Mouse (Mus musculus): ENCODE measurements around the gene Ier5. TPM values are rescaled to one million over a fixed set of nuclear protein-coding genes. Genes with fewer than 3 reads are reported as not detected.

The Ier5 gene
- total RNA-seq, 4 experiments from 2014 or later, result 29.8 to 32.4 (median 31.2) TPM

DNA sequence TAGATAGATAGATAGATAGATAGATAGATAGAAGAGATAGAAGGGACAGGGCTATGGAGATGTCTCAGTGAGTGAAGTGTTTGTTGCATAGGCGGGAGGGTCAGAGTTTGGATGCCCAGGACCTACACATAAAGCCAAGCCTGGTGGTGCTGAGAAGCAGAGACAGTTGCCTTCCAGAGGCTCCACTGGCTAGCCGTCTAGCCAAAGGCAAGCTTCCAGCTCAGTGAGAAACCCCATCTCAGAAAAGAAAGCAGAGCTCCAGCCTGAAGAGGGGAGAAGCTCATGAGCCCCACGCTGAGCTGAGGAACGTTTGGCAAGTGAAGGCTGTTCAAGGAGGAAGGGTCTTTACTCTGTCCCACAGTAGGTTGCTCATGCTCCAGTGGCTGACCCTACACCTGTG lies 3.2 kb upstream of the Ier5 start:
- DNase-seq (ENCODE audit: low spot score in 2 of 2), result no peak

DNA sequence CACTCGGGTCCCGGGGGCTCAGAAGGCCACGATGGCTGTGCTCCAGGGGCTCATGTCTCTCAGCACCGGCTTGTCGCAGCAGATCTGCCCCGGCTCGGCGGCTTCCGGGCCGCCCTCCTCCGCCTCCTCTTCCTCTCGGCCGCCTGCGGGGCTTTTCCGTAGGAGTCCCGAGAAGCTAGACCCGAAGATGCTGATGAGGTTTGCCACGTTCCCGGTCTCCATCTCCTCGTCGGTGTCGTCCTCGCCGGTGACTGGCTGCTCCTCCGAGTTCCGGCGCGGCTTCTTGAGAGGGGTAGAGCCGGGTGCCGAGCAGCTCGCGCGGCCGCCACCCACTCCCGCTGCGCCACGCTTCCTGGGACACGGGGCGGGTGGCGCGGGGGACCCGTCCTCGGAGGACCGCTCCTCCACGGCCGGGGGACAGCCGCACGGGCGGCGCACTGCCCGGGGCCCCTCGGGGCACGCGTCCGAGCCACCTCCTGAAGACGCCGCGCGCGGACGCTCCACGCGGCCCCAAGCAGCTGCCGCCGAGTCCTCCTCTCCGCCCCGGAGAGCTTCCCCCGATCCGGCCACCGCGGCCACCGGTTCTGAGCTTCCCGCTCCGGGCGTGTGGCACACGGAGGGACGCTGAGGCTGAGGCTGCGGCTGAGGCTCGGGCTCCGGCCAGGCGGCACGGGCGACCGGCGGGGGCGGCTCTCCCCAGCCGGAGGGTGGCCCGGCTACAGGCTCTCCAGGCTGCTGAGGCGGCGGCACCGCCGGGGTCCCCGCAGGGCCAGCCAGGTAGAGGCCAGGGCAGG lies 753 bp downstream of the Ier5 start:
- DNase-seq (ENCODE audit: low spot score in 2 of 2), result peak; percentile 54 to 55

DNA sequence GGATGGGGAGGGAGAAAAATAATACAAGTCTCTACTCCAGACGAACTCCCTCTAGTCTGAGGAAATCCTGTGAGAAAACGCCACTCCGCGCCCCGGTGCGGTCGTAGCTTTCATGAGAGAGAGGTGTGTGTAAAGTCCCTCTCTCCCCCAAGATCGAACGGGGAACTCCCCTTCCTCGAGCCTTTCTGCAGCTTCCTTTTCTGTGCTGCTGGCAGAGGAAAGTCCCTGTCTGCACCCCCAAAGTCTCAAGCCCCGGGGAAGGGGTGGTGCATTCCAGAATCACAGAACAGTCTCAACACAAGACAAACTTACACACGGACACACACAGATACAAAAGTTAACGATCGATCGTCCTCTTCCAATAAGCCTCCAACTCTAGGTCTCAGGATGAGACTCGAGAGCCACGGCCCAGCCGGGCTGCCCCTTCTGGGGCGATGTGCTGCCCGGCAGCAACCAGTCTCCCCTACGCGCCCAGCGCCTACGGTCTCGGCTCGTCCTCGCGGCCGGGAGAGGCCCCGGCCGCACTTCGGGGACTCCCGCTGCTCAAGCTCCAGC lies 1.4 kb downstream of the Ier5 start:
- DNase-seq (ENCODE audit: low spot score in 2 of 2), result no peak

DNA sequence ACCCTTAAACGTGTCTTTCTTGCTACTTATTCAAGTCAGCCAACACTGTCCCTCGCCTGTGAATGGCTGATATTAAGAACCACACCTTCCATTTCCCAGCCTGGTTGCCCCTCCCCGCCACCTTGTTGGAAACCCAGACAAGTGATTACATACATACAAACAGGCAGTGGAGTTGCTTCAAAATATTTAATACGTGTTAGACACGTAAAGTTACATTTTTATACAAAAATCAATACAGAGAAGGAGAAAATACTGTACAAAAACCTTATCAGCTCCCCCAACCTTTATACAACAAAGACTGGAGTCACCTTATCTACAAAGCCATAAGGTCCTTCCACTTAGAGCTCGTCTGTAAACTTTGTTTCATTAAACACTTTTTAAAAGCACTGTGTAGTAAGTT lies 2.1 kb downstream of the Ier5 start:
- DNase-seq (ENCODE audit: low spot score in 2 of 2), result no peak

DNA sequence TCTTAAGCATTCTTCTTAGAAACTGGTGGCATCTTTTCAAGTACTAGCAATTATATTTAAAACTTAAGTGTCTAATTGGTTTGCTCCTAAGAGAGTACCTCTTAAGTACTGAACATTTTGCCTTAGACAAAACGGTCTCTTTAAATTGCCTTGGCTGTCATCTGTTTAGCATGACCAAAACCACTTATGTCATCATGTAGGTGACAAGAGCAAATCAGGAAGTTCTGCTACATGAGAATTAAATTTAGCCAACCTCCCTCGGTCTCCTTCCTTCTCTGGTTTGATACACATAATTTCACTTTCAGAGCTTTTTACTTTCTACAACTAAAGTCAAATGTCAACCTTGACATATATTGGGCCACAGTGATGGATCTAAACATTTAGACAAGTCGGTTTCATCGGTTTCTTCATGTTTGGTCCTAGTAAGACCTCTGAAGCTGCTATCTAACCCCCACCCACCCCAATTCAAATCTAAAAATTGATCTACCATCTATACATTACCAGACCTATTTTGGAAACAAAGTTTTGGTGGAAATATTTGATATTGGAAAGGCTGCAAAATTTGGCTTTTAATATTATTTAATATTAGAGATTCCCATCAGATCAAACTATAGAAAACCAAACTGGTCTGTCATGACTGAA lies 2.7 kb downstream of the Ier5 start:
- no peak for DNase-seq (ENCODE audit: low spot score in 2 of 2)

DNA sequence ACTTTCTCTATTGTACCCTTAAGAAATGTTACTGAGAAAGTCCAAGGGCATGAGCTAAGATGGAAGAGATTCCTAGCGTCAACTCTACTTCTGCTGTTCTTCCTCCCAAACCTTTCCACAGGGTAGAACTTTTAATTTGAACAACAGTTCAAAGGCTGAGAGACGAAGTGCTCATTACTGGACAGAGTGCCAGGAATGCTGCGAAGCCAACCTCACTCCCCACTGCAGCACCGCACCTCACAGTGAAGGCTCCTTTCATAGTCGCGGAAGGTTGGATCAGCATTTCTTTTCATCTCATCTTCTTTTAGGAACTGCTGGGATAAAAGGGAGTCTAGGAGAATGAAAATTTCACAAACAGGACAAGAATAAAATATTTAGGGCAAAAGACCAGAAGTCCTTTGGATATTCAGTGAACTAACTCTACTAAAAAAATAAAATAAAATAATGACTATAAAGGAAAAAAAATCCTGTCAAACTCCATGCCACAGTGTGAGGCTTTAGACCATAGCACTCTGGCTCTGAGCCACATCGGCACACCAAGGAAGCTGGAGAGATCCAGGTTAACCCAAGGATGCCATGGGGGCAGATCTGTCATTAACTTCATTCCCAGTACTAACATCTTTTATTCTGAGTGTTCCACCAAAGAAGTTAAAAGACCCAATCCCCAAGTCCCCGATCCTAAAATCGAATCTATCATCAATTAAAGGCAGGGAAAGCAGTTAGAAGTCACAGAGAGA lies 5.3 kb downstream of the Ier5 start:
- no peak for DNase-seq (ENCODE audit: low spot score in 2 of 2)

DNA sequence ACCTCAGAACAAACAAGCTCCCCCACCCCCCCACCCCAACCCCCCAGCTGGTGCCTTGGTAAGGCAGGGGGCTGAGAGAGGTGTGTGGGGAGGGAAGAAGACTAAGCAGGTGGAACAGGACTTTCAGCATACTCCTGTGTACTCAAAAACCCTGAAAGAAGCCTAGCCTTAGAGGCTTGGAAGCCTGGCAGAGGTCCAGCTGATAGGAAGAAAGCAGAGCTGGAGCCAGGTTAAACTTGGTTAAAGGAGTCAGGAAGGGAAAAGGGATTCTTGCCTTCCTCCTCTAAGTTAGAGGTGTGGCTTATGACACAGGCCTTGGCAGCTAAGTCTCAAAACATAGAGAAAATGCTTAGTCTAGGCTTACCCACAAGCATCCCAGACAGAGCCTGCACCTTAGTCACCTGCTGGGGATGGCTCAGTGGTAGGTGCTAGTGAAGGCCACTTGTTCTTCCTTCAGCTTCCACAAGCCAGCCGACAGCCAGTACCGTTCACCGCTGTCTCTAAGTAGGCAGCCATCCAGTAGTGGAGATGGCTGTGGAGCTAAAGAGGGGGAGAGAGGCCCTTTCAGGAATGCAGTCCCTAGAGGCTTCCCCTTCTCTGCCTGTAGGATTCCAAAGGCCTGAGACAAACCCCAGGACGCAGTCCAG lies 6.2 kb downstream of the Ier5 start:
- no peak for DNase-seq (ENCODE audit: low spot score in 2 of 2)

DNA sequence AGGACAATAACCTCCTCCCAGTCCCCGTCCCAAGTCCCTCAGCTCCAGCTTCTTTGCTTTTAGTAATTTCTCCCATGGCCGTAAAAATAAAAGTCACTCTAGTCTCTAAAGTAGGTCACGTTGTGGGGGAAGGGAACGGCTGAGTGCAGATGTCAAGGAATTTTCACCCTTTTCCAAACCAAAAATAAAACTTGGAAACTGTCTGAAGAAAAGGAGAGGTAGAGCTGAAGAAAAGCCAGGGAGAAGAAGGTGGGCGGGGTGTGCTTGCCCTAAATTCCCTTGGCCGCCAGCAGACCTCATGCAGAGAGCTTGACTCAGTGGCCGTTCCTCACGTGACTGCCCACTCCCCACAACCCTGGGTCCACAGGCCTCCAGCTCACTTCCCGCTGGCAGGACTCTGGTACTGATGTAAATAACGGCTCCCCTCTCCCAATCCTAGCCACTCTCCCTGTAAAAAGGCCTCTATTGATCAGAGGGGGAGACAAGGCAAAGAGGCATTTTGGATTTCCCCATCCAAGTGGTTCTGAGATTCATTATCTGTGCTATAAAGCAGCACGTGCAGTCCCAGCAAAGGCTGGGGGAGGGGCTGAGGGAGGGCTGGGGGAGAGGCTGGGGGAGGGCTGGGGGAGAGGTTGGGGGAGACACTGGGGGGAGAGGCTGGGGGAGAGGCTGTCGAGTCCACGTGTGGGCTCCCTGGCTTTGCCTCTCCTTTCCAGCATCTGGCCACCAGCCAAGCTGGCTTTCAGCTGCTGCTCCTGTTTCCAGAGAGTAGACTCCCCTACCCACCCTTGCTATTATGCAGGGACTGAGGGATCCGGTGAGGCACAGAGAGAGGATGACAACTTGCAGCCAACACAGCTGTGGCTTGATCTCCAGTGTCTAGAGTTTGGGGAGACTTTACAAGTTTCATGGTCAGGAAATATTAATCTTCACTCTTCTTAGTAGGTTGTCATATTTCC lies 7.3 kb downstream of the Ier5 start:
- DNase-seq (ENCODE audit: low spot score in 2 of 2), result peak; percentile 51

DNA sequence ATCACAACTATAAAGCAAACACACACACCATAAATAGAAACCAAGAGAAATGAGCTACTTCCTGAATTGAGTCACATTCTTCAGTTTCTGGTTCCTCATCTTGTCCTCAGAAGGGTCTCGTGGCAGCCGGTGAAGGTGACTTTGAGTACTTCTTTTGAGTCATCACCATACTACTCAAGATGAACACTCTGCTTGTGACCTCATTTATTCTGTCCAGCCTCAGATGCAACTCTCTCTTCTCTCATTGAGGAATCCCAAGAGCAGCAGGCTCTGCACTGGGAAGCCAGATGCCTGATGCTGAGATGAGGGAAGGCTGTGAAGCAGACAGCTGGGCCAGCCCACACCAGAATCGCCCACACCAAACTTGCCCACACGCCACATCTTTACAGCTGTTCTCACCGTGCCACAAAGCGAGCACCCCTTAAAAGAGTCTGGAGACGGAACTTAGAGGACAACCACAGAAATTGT lies 8.0 kb downstream of the Ier5 start:
- peak in 1 of 2 experiments; percentile 29 for DNase-seq (ENCODE audit: low spot score in 2 of 2)

DNA sequence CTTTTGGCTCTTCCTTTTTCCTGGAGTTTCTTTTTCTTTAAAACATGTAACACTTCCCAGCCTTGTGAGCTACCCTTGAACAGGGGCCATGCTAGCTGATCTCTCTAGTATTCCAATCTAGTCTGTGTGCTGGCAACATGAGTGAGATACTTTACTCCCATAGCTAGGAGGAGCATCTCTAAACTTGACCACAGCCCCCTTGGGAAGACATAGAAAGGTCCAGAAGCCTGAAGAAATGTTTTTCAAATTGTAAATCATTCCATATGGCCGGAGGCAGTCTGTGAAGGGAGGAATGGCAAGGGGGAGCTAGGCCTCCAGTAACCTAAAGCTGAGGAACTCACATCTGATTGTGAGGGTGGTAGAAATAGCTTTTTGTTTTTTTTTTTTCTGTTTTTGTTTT lies 8.7 kb downstream of the Ier5 start:
- DNase-seq (ENCODE audit: low spot score in 2 of 2), result no peak

DNA sequence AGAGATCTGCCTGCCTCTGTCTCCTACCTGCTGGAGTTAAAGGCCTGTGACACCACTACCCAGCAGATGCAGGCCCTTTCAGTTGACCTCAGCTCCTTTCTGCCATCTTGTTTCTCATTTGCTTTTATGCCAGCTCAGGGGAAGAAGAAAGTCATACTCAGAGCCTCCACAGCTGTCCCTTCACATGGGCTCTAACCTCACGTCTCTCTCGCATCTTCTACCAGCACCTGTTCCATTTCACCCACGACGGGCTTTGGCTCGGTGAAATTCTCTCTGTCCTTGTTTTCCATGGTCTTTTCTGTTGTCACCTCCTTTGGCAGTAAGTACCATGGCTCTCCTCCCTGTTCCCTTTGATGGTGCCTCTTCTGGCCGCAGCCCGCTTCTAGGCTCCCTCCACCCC lies 9.1 kb downstream of the Ier5 start:
- no peak for DNase-seq (ENCODE audit: low spot score in 2 of 2)

DNA sequence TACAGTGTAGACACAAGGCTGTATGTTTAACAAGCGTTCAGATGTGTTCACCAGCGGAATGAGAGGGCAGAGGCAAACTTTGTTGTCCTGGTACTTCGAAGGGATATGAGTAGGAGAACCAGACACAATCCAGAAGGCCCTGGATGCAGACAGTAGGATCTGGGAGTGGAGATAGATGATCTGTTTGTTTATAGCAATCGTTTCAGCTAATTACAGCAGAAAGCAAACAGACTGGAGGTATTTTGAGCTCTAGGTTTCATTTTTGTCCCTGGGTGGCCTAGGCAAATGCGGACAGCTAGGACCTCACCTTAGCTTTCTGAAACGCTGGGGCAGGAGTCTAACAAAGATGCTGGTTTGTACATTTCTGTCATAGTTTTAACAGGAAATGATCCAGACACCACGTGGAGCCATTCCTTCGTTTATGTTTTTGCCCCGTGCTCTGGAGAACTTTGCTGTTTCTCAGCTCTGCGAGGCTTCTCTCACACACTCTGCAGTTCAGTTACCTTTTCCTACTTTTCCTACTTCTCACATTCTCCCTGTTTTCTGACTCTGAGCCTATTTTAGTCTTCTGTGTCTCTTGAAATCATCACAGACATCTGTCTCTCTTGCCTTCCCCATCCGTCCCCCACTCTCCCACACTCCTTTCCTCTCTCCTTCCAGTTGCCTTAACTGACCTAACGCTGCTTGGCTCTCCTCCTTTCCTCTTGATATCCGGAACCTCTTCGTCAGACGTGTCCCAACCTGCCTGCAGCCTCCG lies 10.4 kb downstream of the Ier5 start:
- no peak for DNase-seq (ENCODE audit: low spot score in 2 of 2)

DNA sequence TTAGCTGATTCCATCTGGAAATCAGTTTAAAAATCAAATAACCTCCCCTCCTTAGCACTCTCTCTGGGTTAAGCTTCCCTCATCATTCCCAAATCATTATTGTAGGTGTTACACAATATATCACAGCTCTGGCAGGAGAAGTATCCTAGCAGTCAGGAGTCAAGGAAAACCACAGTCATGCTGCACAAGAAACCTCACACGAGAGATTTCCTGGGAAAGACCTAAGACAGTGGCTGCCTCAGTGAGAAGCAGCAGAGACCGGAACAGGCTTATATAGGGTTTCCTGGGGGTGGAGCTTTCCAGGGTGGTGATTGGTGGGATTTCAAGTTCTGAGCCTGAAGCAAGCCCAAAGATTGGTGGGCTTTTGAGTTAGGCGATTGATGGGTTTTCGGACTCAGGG lies 11.4 kb downstream of the Ier5 start:
- DNase-seq (ENCODE audit: low spot score in 2 of 2), result no peak

DNA sequence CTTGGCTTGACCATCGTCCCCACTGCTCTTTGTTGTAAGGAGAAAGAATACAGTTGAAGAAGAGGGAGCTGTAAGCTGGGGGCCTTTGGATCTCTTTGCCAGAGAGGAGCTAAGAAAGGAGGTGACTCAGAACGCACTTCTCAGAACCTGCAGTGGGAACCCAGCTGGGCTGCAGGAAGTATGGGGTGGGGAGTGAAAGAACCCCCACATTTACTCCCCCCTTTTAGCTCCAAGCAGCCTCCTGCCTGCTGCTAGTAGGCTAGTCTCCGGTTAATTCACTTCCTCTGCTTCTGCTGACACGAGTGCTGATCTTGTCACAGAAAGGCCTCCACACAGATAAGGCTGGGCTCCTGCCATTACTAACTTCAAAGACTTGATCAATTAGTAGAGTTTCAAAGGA lies 12.5 kb downstream of the Ier5 start:
- DNase-seq (ENCODE audit: low spot score in 2 of 2), result peak in 1 of 2 experiments; percentile 35

DNA sequence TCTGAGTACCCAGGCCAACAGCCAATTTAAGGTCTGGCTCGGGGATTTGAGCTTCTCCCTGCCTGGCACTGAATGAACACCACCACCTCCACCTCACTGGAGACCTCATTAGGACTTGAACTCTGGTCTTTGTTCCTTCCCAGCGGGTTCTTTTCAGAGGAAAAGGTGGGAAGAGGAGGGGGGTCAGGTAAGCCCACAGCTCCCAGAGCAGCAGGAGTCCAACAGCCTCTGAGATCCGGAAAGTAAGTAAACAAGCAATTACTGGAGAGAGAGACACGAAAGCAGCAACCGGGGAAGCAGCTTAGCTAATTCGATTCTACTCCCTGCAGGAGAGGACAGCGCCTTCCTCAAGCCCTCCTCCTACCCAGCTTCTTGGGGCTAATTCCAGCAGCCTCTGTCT lies 13.0 kb downstream of the Ier5 start:
- no peak for DNase-seq (ENCODE audit: low spot score in 2 of 2)

DNA sequence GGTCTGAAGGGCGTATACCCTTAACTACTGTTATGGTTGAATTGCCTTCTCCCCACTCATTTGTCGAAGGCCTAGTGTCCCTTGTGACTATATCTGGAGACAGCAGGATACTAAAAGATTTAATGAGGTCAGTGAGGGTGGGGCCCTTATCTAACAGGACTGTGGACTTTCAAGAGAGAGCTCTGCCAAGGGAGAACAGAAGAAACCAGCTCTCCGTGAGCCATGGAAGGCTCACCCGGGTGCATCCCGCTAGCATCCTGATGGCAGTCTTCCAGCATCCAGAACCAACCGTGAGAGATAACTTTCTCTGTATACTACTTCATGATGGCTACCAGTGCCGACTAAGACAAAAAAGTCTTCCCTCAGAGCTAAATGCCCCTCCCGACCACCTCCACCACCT lies 14.6 kb downstream of the Ier5 start:
- DNase-seq (ENCODE audit: low spot score in 2 of 2), result no peak

DNA sequence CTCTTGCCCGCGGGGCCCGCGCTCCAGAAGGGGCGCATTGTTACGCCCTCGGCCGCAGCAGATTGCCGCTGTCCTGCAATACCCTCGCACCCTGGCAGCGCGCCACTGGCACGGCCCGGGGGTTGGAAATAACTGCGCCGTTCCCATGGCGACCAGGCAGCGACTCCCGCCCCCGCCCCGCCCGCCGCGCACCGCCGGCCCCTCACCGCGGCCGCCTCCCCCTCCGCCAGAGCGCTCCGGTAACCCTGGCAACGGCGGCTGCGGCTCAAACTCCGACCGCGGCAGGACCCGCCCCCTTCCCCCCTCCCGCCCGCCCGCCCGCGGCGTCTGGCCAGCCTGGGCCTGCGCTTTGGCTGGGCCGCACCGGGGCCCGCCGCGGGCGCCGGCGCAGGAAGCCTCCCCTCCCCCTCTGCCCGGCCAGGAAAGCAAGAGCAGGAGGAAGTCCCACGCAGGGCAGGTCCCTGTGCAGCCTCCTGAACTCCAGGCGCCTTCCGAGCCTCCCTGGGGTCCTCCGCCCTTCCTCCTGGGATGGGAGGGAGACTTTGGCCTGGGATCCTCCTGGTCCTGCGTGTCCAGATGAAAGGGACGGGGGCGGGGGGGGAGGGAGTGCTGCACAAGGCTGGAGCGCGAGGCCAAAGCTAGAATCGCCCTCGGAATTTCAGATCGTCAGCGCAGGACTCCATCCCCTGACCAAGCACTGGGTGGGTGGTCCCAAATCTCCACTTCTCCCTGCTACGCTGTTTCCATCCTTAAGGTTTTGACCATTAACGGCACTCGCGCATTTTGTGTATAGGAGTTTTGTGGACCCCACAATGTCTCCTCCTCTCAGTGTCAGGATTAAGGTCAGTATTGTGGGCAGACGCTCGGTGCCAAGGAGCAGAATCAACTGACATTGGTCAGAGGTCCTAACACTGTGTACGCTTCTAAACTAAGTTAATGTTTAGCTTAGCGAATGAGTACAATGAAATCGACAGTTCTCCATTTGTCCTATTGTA lies 15.9 kb downstream of the Ier5 start:
- DNase-seq (ENCODE audit: low spot score in 2 of 2), result peak; percentile 86 to 90

DNA sequence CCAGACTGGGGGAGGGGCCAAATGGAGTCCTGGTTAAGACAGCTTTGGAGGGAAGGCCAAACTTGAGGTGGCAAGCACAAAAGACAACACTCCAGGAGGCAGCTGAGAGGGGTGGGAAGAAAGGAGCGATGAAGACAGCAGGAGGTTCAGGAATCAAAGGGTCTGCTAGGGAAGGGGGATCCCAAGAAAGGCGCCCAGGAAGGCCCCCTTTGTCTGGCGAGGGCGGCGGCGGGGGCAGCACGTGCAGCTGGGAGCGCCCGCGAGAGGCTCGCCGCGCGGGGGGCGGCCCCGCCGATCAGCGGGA lies 16.5 kb downstream of the Ier5 start:
- peak in 1 of 2 experiments; percentile 46 for DNase-seq (ENCODE audit: low spot score in 2 of 2)
